Mouse (Mus musculus) myocyte (in vitro differentiated cells): ENCODE data around the gene Sh2b3. TPM values are rescaled to one million over a fixed set of nuclear protein-coding genes. Genes with fewer than 3 reads are reported as not detected.

Experiments
- H3K27me3 ChIP-seq: one replicate; pipeline ENCODE4 v1.6.1; 2011; ENCODE audit not compliant: control insufficient read depth, insufficient read depth, insufficient read length
- H3K36me3 ChIP-seq: one replicate; pipeline ENCODE4 v1.6.1; 2011; ENCODE audit not compliant: control insufficient read depth, insufficient read depth
- H3K4me2 ChIP-seq: one replicate; pipeline ENCODE4 v1.6.1; 2011; ENCODE audit warnings: low read depth, control low read depth
- H3K4me3 ChIP-seq: one replicate; pipeline ENCODE4 v1.5.1; 2011; ENCODE audit warnings: mild to moderate bottlenecking, control low read depth, moderate library complexity
- H3K79me2 ChIP-seq: one replicate; pipeline ENCODE4 v1.6.1; 2011; ENCODE audit not compliant: control insufficient read depth, insufficient read depth
- H3ac ChIP-seq: one replicate; pipeline ENCODE4 v1.6.1; 2011; ENCODE audit not compliant: control insufficient read depth, insufficient read length
- CEBPB ChIP-seq: IDR thresholded peaks from 2 replicates; pipeline ENCODE4 v1.6.1; 2011; ENCODE audit warnings: mild to moderate bottlenecking, moderate library complexity; ENCODE audit not compliant: poor library complexity, insufficient read depth, severe bottlenecking
- E2F4 ChIP-seq: IDR thresholded peaks from one replicate; pipeline ENCODE4 v1.6.1; 2011; ENCODE audit warnings: mild to moderate bottlenecking, control low read depth, moderate library complexity; ENCODE audit not compliant: insufficient read depth
- MAX ChIP-seq: IDR thresholded peaks from one replicate; pipeline ENCODE4 v1.6.1; 2011; ENCODE audit warnings: low read depth, mild to moderate bottlenecking, control low read depth
- MYOD1 ChIP-seq, 3 experiments: IDR thresholded peaks; one replicate each; pipeline ENCODE4 v1.6.1; 2011; ENCODE audit warnings: control low read depth in 2 of 3, low read depth in 2 of 3, mild to moderate bottlenecking in 2 of 3, moderate library complexity in 1 of 3; ENCODE audit not compliant: insufficient read length in 2 of 3, control insufficient read depth in 1 of 3
- MYOG ChIP-seq, 3 experiments: IDR thresholded peaks; one replicate each; pipeline ENCODE4 v1.6.1; 2011; ENCODE audit warnings: control low read depth in 2 of 3, low read depth in 2 of 3, mild to moderate bottlenecking in 2 of 3; ENCODE audit not compliant: insufficient read length in 2 of 3, control insufficient read depth in 1 of 3, insufficient read depth in 1 of 3
- POLR2A ChIP-seq: IDR thresholded peaks from one replicate; pipeline ENCODE4 v1.6.1; 2011; ENCODE audit warnings: low read depth, mild to moderate bottlenecking, control low read depth, moderate library complexity; ENCODE audit not compliant: insufficient read length
- POLR2AphosphoS2 ChIP-seq: IDR thresholded peaks from one replicate; pipeline ENCODE4 v1.6.1; 2011; ENCODE audit warnings: low read depth, control low read depth; ENCODE audit not compliant: insufficient read length
- REST ChIP-seq: IDR thresholded peaks from one replicate; pipeline ENCODE4 v1.6.1; 2011; ENCODE audit warnings: mild to moderate bottlenecking, control low read depth, moderate library complexity; ENCODE audit not compliant: insufficient read depth, insufficient read length
- SRF ChIP-seq: IDR thresholded peaks from one replicate; pipeline ENCODE4 v1.6.1; 2011; ENCODE audit warnings: low read depth; ENCODE audit not compliant: control insufficient read depth, insufficient read length
- TCF12 ChIP-seq: IDR thresholded peaks from one replicate; pipeline ENCODE4 v1.6.1; 2011; ENCODE audit warnings: mild to moderate bottlenecking, control low read depth; ENCODE audit not compliant: poor library complexity, insufficient read depth, severe bottlenecking
- TCF3 ChIP-seq: IDR thresholded peaks from one replicate; pipeline ENCODE4 v1.6.1; 2011; ENCODE audit warnings: low read depth, control low read depth; ENCODE audit not compliant: insufficient read length
- USF1 ChIP-seq: IDR thresholded peaks from one replicate; pipeline ENCODE4 v1.6.1; 2011; ENCODE audit warnings: low read depth, mild to moderate bottlenecking, control low read depth, moderate library complexity
- polyA plus RNA-seq: library from polyadenylated mRNA; unstranded; fragments of >200 nt; fragmentation: generic; extraction: Trizol; gene quantifications from one replicate; pipeline ENCODE4 v1.2.1, GENCODE M21; 2012; ENCODE audit warnings: missing spikeins

The Sh2b3 gene
- polyA plus RNA-seq, 1 experiment, result 37.4 TPM

- Histone ChIP-seq H3K4me2 (no peak overlapping the region), H3K36me3 (peaks cover 41% of the 10 kb centered on the region), H3K27me3 (no peaks in the 10 kb centered on the region), H3K4me3 (no peak overlapping the region), H3ac (no peak overlapping the region), H3K79me2 (peaks cover 56% of the 10 kb centered on the region)
- TF ChIP-seq MYOG (IDR thresholded peaks at IDR 0.05; ENCODE audit: control insufficient read depth in 1 of 3, insufficient read depth in 1 of 3, insufficient read length in 2 of 3, low read depth in 2 of 3) (no peak), REST (no peak), POLR2AphosphoS2 (peak; percentile 54), USF1 (no peak)
Observed at GRCm38 (mm10) chr5:121821116-121821515, 16.3 kb downstream of the Sh2b3 start.

GRCm38 (mm10) chr5:121820657-121821056 is 16.8 kb downstream of the Sh2b3 start:
- H3K79me2 ChIP-seq, result peaks cover 52% of the 10 kb centered on the region
- H3K4me3 ChIP-seq, result no peak overlapping the region
- H3ac ChIP-seq, result no peak overlapping the region
- H3K27me3 ChIP-seq, result no peaks in the 10 kb centered on the region
- peak; percentile 81 for TF ChIP-seq POLR2AphosphoS2
- TF ChIP-seq POLR2A, result peak; percentile 38
- TF ChIP-seq E2F4, result no peak
- no peak for TF ChIP-seq USF1
- peaks cover 45% of the 10 kb centered on the region for H3K36me3 ChIP-seq
- no peak overlapping the region for H3K4me2 ChIP-seq

- Histone ChIP-seq H3K4me2 (peak overlapping the region; percentile 9), H3K36me3 (peaks cover 45% of the 10 kb centered on the region), H3K4me3 (no peak overlapping the region), H3K79me2 (peaks cover 47% of the 10 kb centered on the region), H3ac (no peak overlapping the region), H3K27me3 (no peaks in the 10 kb centered on the region)
- TF ChIP-seq TCF3 (no peak), MYOD1 (IDR thresholded peaks at IDR 0.05; ENCODE audit: control insufficient read depth in 1 of 3, insufficient read length in 2 of 3, low read depth in 2 of 3) (no peak), SRF (no peak), POLR2A (no peak), E2F4 (no peak), MAX (no peak), MYOG (IDR thresholded peaks at IDR 0.05; ENCODE audit: control insufficient read depth in 1 of 3, insufficient read depth in 1 of 3, insufficient read length in 2 of 3, low read depth in 2 of 3) (no peak), USF1 (no peak), CEBPB (no peak), TCF12 (no peak), POLR2AphosphoS2 (no peak), REST (no peak)
Observed at GRCm38 (mm10) chr5:121820161-121820560, 17.3 kb downstream of the Sh2b3 start.

GRCm38 (mm10) chr5:121819559-121819958 is 17.9 kb downstream of the Sh2b3 start:
- H3K4me2 ChIP-seq, result no peak overlapping the region
- peaks cover 49% of the 10 kb centered on the region for H3K36me3 ChIP-seq
- peaks cover 41% of the 10 kb centered on the region for H3K79me2 ChIP-seq
- H3K4me3 ChIP-seq, result no peak overlapping the region
- no peaks in the 10 kb centered on the region for H3K27me3 ChIP-seq
- no peak overlapping the region for H3ac ChIP-seq
- no peak for TF ChIP-seq TCF12
- TF ChIP-seq MYOG (IDR thresholded peaks at IDR 0.05; ENCODE audit: control insufficient read depth in 1 of 3, insufficient read depth in 1 of 3, insufficient read length in 2 of 3, low read depth in 2 of 3), result no peak
- TF ChIP-seq MYOD1 (IDR thresholded peaks at IDR 0.05; ENCODE audit: control insufficient read depth in 1 of 3, insufficient read length in 2 of 3, low read depth in 2 of 3), result no peak

DNA sequence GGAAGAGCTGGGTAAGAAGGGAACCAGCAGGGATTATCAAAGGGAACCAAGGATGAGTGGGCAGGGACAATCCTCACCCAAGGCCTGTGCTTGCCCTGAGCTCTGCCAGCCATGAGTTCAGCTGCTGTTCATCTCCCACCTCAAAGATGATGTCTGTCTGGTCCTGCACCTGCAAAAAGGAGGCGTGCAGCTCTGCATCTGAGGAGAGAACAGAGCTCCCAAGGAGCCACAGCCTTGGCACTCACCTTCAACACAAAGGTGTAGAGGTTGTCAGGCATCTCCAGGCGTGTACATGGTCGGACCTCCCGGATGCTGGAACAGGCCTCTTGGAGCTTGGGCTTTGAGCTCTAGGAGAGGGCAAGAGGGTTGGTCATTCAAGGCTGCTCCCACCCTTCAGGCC is 18.6 kb downstream of the Sh2b3 start:
- H3K36me3 ChIP-seq, result peaks cover 54% of the 10 kb centered on the region
- H3K79me2 ChIP-seq, result peaks cover 34% of the 10 kb centered on the region
- H3K4me3 ChIP-seq, result no peak overlapping the region
- TF ChIP-seq REST (no peak), MYOD1 (IDR thresholded peaks at IDR 0.05; ENCODE audit: control insufficient read depth in 1 of 3, insufficient read length in 2 of 3, low read depth in 2 of 3) (no peak), MYOG (IDR thresholded peaks at IDR 0.05; ENCODE audit: control insufficient read depth in 1 of 3, insufficient read depth in 1 of 3, insufficient read length in 2 of 3, low read depth in 2 of 3) (no peak), E2F4 (no peak), CEBPB (no peak), USF1 (no peak), MAX (no peak), POLR2A (no peak), TCF3 (no peak)
- no peaks in the 10 kb centered on the region for H3K27me3 ChIP-seq
- H3K4me2 ChIP-seq, result no peak overlapping the region
- no peak overlapping the region for H3ac ChIP-seq

DNA sequence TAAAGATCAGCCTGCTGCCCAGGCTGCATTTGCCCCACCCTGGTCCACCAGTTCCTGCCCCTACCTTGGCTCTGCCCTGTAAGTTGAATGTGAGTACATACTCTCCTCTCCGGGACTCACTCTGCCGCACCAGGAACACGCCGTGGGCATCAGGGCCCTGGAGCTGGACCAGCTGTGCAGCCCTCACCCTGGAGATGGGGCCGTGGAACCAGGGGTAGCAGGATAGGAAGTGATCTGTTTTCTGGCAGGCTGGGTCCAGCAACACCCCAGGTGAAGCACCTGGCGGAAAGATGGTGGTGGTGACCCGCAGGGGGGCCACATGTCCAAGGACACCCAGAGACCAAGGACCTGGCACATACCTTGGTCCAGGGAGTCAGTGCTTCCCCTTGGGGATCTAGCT is 19.0 kb downstream of the Sh2b3 start:
- H3ac ChIP-seq, result no peak overlapping the region
- H3K4me2 ChIP-seq, result no peak overlapping the region
- H3K27me3 ChIP-seq, result no peaks in the 10 kb centered on the region
- TF ChIP-seq TCF12 (no peak), POLR2A (peak; percentile 29)
- H3K36me3 ChIP-seq, result peaks cover 59% of the 10 kb centered on the region
- H3K79me2 ChIP-seq, result peaks cover 29% of the 10 kb centered on the region
- no peak overlapping the region for H3K4me3 ChIP-seq
